Mouse (Mus musculus) heart, postnatal 25 days (tissue): Measurements from ENCODE around the gene Plscr4. TPM values are rescaled to one million over a fixed set of nuclear protein-coding genes. Genes with fewer than 3 reads are reported as not detected.

Source experiments
- DNase-seq: peaks from one replicate; pipeline ENCODE4 v3.0.0; 2022; ENCODE audit warnings: low spot score
- intact Hi-C: fragments of 180-260 bp; cut with DNase I; formaldehyde crosslinking; loops from one replicate; pipeline ENCODE4 v1.15.1; 2025
- total RNA-seq, 2 experiments: library from RNA; stranded (reverse); gene quantifications; 2 replicates each; pipeline ENCODE4 v1.2.3; 2021

Plscr4 gene
- total RNA-seq: 1 to 10 TPM; 6.2 to 8.5 TPM

- intact Hi-C loops: loop anchor here (5.0 kb wide), 4 partner anchors 45 to 205 kb away; partner anchors contain the start of gene Plod2
- peak; percentile 78 for DNase-seq
Observed at GRCm38 (mm10) chr9:92457261-92458058, at the start of gene Plscr4. Gene Plscr4 (plus strand): TSS chr9:92457373.

- intact Hi-C loops: loop anchor here (5.0 kb wide), 1 partner anchor 47 kb away; the partner anchor contains the start of gene Plscr4
- no peak for DNase-seq
Observed at GRCm38 (mm10) chr9:92410225-92410624, 46.9 kb upstream of the Plscr4 start.

DNA sequence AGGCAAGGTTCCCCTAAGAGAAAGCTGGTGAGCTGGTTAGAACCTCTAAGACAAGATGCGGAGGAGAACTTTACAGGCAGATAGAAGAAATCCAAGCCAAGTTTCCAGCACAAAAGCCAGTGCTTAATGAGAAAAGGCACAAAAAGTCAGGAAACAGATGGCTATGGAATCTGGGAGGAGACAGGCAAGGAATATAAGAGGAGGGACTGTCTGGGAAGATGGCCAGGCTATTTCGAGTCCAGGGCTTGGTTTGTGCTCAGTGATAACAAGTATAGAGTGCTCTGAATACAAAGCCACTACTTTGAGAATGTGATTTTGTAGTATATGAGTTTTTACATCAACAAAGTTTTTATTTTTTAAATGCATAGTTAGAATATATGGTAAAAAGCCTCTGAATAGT lies 45.1 kb upstream of the Plscr4 start:
- peak; percentile 23 for DNase-seq
- intact Hi-C loops: loop anchor here (5.0 kb wide), 1 partner anchor 45 kb away; the partner anchor contains the start of gene Plscr4

- intact Hi-C loops: loop anchor here (5.0 kb wide), 1 partner anchor 44 kb away; the partner anchor contains the start of gene Plscr4
- peak; percentile 1 for DNase-seq
Observed at GRCm38 (mm10) chr9:92413684-92414083, 43.5 kb upstream of the Plscr4 start.

GRCm38 (mm10) chr9:92437781-92438180 lies 19.4 kb upstream of the Plscr4 start:
- DNase-seq: no peak
- intact Hi-C loops: no loop called here

DNA sequence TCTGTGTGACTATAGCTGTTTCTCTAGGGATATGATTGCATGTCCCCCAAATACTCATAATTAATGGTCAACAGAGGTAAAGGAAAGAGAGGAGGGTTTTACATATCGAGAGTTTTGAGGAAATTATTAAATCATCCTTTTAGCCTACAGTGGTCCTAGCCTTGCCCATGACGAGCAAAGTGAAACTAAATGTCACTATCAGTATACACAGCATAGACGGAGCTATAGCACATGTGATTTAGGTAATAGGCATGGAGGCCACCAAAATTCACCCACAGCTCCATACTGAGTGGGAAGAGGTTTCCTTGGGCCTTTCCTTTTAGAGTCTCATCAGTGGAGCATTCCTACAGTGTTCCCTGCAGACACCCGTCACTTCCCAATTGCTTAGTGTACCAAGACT lies 15.7 kb upstream of the Plscr4 start:
- intact Hi-C loops: no loop called here
- DNase-seq: no peak

DNA sequence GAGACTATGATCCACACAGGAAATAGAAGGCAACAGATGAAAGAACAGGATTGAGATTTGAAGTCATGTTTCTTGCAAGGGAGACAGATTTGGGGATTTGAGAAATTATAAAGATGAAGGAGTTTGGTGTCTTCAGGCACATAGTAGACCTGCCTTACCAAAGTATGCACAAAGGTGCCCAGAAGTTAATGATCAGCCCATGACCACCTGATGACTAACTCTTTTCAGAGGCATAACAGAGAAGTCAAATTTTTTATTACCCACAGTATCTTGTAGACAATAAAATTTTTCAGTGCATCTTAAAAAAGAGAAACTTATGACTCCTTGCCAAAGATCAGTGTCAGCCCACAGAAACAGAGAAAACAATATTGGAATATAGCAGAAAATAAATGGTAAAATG lies 12.6 kb upstream of the Plscr4 start:
- DNase-seq: no peak
- intact Hi-C loops: no loop called here

- intact Hi-C loops: loop anchor here (5.0 kb wide), 4 partner anchors 44 to 204 kb away; partner anchors contain the start of gene Plod2
Observed at GRCm38 (mm10) chr9:92456605-92457004, 568 bp upstream of the Plscr4 start.

GRCm38 (mm10) chr9:92458059-92458402 lies 858 bp downstream of the Plscr4 start:
- intact Hi-C loops: loop anchor here (5.0 kb wide), 4 partner anchors 46 to 206 kb away; partner anchors contain the start of gene Plod2
- no peak for DNase-seq

More at GRCm38 (mm10) chr9:92456605-92457004, 568 bp upstream of the Plscr4 start:
- DNase-seq: no peak

GRCm38 (mm10) chr9:92458418-92458817 lies 1.2 kb downstream of the Plscr4 start:
- intact Hi-C loops: loop anchor here (5.0 kb wide), 4 partner anchors 46 to 206 kb away; partner anchors contain the start of gene Plod2
- no peak for DNase-seq

DNA sequence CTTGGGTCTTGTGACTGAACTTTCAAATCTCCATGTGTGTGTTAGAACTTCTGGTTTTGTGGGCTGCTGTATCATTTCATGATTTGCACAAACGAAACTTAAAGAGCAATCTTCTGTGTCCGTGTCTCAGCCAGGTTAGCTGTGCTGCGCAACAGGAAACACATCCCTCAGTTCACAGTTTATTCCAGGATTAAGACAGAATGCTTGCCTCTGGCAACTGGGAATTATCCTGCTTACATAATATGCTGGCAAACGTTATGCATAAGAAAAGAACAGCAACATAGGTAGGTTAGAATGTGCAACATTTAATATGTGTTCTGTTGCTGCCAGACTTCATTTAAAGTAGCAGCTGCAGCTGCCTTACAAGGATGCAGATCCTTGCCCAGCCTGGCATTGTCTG lies 10.6 kb downstream of the Plscr4 start:
- intact Hi-C loops: no loop called here
- no peak for DNase-seq

DNA sequence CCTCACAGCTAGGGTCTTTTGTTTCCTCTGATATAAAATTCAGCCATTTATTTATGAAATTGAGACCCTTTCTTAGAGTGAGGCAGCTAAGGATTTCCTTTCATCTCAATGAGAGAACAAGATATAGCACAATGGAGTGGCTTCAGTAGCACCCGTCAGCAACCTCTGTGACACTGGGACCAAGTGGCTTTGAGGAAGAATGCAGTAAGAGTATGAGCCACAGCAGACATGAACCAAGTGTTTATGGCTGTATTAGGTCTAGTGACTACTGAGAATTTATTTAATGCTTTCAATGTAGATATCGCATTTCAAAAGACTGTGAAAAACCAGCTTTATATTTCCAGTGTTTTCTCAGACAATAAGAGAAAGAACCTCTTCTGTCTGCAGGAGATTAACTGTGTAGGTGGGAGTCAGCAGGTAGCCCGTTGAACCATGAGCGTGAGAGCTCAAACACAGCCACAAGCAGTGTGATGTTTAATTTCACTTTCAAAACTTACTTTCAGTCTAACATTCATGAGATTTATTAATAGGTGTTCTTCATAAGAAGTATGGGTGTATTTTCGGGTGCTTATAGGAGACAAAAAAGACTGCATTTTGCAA lies 15.2 kb downstream of the Plscr4 start:
- DNase-seq: no peak
- intact Hi-C loops: no loop called here

- DNase-seq: no peak
- intact Hi-C loops: no loop called here
Observed at GRCm38 (mm10) chr9:92473178-92473577, 16.0 kb downstream of the Plscr4 start.

DNA sequence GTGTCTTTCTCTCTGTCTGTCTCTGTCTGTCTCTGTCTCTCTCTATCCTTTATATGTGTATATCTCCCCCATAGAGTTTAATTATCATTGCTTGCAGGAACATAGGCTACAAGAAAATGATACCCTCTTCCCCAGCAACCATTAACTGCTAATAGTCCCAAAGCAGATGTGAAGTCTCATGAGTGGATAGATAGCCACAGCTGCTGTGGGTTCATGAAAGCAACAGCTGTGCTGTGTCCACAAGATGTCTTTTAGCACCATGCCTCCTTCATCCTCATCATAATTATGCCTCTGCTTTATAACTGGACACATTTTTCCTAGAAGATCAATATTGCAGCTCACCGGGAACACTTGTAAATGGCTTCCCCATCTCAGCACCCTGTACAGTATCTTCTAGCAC lies 17.1 kb downstream of the Plscr4 start:
- intact Hi-C loops: no loop called here

GRCm38 (mm10) chr9:92481663-92482062 lies 24.5 kb downstream of the Plscr4 start:
- DNase-seq: no peak
- intact Hi-C loops: no loop called here

More for the DNA sequence above, 17.1 kb downstream of the Plscr4 start:
- no peak for DNase-seq

GRCm38 (mm10) chr9:92482551-92482950 lies 25.4 kb downstream of the Plscr4 start:
- DNase-seq: no peak
- intact Hi-C loops: no loop called here

GRCm38 (mm10) chr9:92484710-92485267 lies 27.6 kb downstream of the Plscr4 start:
- intact Hi-C loops: no loop called here
- no peak for DNase-seq

GRCm38 (mm10) chr9:92489857-92490256 lies 32.7 kb downstream of the Plscr4 start:
- intact Hi-C loops: no loop called here
- no peak for DNase-seq

DNA sequence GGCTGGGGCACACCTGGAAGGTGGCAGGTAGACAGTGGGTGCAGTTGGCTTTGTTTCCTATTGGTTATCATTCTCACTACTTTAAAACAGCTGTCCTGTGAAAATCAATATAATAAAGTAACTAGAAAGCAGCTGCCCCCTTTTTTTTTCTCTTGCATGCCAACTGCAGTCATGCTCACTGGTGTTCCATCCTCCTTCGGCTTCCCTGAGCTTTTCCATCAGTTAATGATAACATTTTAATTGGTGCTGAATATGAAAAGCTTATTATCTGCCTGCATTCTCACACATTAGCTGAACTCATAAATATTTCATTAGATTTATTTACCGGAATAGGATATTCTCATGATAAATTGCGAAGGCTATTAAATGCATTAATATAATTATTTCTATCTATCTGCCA lies 33.1 kb downstream of the Plscr4 start:
- intact Hi-C loops: no loop called here
- no peak for DNase-seq

DNA sequence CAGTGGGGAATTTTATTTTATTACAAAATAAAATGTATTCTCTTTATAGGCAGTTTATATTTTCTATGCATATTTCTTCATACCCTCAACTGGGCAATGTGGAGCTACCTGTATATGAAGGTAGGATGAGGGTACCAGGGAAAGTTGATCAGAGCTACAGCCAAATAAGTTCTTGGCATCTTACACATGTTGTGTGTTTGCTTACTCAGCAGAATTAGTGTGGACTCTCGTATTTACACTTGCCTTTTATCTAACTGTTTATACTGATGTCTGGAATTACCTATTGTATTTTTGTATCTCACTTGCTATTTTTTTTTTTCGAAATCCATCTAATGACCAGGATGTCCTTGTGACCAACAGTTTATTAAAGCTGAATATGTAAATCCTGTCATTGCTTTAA lies 34.1 kb downstream of the Plscr4 start:
- intact Hi-C loops: no loop called here

More for the DNA sequence above, 34.1 kb downstream of the Plscr4 start:
- DNase-seq: no peak
